Mouse (Mus musculus) left cerebral cortex, adult 6 months (tissue): ENCODE data around the gene Olfr728. TPM values are rescaled to one million over a fixed set of nuclear protein-coding genes. Genes with fewer than 3 reads are reported as not detected.

Source experiments
- long read RNA-seq, 2 experiments: library from polyadenylated mRNA; unstranded; transcript quantifications; one replicate each; pipeline ENCODE4 v2.0.0; 2019 to 2020
- polyA plus RNA-seq: library from polyadenylated mRNA; unstranded; fragments of <200 nt; fragmentation: Nextera tagmentation; gene quantifications from 2 replicates; pipeline ENCODE4 v1.2.3, GENCODE M21; 2021

Olfr728 gene
- not detected in 2 replicates for polyA plus RNA-seq
- long read RNA-seq, experiment 1, result 0 reads
- long read RNA-seq, experiment 2, result 0 reads

GRCm38 (mm10) chr14:50142580-50142979 is at the start of gene Olfr728:
Gene Olfr728, minus strand, starts transcription at chr14:50142680.

GRCm38 (mm10) chr14:50188098-50188497 is 45.6 kb upstream of the Olfr728 start, which contains the start of gene Olfr730:
Gene Olfr730, minus strand, starts transcription at chr14:50188198.

DNA sequence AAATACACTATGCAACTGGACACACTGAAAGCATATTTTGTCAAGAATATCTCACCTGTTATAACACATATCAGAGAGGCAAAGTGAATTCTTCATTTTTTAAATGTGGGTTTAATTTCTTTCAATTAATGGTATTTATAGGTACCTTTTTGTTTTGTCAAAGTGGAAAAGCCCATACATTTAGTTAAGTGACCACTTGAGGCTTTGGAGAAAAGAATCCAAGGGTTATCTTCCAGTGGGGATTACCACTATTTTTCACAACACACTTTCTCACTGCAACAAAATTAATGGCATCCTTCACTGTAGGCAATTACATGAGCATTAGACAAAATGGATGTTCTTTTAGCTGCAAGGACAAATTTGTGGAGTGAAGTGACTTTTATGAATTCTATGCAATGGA is 10.3 kb upstream of the Olfr728 start, which contains the start of gene Olfr729:
Gene Olfr729 (minus strand): TSS at position 101 of the 400 bp plus-strand sequence.

GRCm38 (mm10) chr14:50122886-50123285 is 19.6 kb downstream of the Olfr728 start, which contains the start of gene Olfr727:
Gene Olfr727, plus strand, starts transcription at chr14:50123186.

DNA sequence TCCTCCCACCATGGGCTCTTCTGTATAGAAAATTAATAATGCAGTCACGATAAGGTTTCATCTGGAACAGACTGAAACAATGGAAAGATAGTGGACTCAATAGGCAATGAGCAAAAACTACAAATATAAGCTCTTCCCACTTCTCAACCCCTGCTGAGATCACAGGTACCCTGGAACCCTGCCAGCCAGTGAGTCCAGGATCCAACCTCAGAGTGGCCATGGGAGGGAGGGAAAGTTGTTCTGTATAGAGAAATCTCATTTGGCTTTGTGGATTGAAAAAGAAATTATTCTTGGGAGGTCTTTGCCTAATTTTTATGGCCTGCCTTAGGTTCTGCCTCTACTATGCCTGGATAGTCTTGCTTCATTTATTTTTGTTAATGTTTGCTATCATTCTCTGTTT is 51.6 kb downstream of the Olfr728 start, which contains the start of gene Olfr726:
Gene Olfr726 (minus strand): TSS at position 101 of the 400 bp plus-strand sequence.

Other genes with a start within 250 kb of the Olfr728 start
- not detected in 2 replicates for gene Olfr722, start 240.7 kb downstream of the Olfr728 start, polyA plus RNA-seq
- not detected in 2 replicates for gene Olfr723, start 210.9 kb downstream of the Olfr728 start, polyA plus RNA-seq
- gene Olfr724, start 179.4 kb downstream of the Olfr728 start, polyA plus RNA-seq, result not detected in 2 replicates
- gene Olfr725, start 102.3 kb downstream of the Olfr728 start, polyA plus RNA-seq, result not detected in 2 replicates
- gene Olfr726, start 51.7 kb downstream of the Olfr728 start, polyA plus RNA-seq, result not detected in 2 replicates
- gene Olfr727, start 19.5 kb downstream of the Olfr728 start, polyA plus RNA-seq, result not detected in 2 replicates
- not detected in 2 replicates for gene Olfr729, start 10.2 kb upstream of the Olfr728 start, polyA plus RNA-seq
- gene Olfr730, start 45.5 kb upstream of the Olfr728 start, polyA plus RNA-seq, result not detected in 2 replicates
- gene Olfr731, start 99.2 kb upstream of the Olfr728 start, polyA plus RNA-seq, result not detected in 2 replicates
- gene Olfr732, start 141.5 kb upstream of the Olfr728 start, polyA plus RNA-seq, result not detected in 2 replicates
- not detected in 2 replicates for gene Olfr733, start 158.8 kb upstream of the Olfr728 start, polyA plus RNA-seq
- not detected in 2 replicates for gene Olfr734, start 184.1 kb upstream of the Olfr728 start, polyA plus RNA-seq
- not detected in 2 replicates for gene Olfr735, start 206.2 kb upstream of the Olfr728 start, polyA plus RNA-seq
- gene Tlr11, start 215.2 kb upstream of the Olfr728 start, polyA plus RNA-seq, result not detected in 2 replicates
- gene Olfr736, start 238.5 kb upstream of the Olfr728 start, polyA plus RNA-seq, result not detected in 2 replicates